Mouse (Mus musculus) thymus, adult 2 months (tissue): ENCODE results near the gene Atg10.

Experiments used
- CTCF ChIP-seq: fragments of 200-500 bp; IDR thresholded peaks from 2 replicates; pipeline ENCODE4 v1.5.1; 2012; ENCODE audit warnings: mild to moderate bottlenecking, control low read depth, low read length, moderate library complexity, borderline replicate concordance; ENCODE audit not compliant: control insufficient read depth, poor library complexity, insufficient read depth; ENCODE audit errors: extremely low read depth
- POLR2A ChIP-seq: fragments of 200-500 bp; IDR thresholded peaks from 2 replicates; pipeline ENCODE4 v1.6.1; 2012; ENCODE audit warnings: mild to moderate bottlenecking, low read length, control low read depth, moderate library complexity; ENCODE audit not compliant: control insufficient read depth, poor library complexity, insufficient read depth; ENCODE audit errors: extremely low read depth

GRCm38 (mm10) chr13:90965996-90966395, 257.8 kb downstream of the Atg10 start:
- TF ChIP-seq CTCF = no peak
- TF ChIP-seq POLR2A = no peak
